Mouse (Mus musculus) kidney, adult 2 months (tissue): ENCODE measurements around the gene Slc1a4. TPM values are rescaled to one million over a fixed set of nuclear protein-coding genes. Genes with fewer than 3 reads are reported as not detected.

Experiments used
- DNase-seq: peaks from one replicate; pipeline ENCODE4 v3.0.0; 2021
- H3K27ac ChIP-seq: fragments of 200-500 bp; 2 replicates; pipeline ENCODE4 v1.5.1; 2012; ENCODE audit warnings: low read depth, low read length, control low read depth, inconsistent platforms; ENCODE audit not compliant: insufficient read depth
- H3K27me3 ChIP-seq: fragments of 200-500 bp; replicated peaks from 2 replicates; pipeline ENCODE4 v1.6.1; 2012; ENCODE audit warnings: mild to moderate bottlenecking, moderate library complexity, low read length, inconsistent platforms; ENCODE audit not compliant: control insufficient read depth, insufficient read depth
- H3K36me3 ChIP-seq: fragments of 200-500 bp; 2 replicates; pipeline ENCODE4 v1.6.1; 2012; ENCODE audit warnings: mild to moderate bottlenecking, moderate library complexity, low read length, inconsistent platforms; ENCODE audit not compliant: control insufficient read depth, insufficient read depth
- H3K4me1 ChIP-seq: fragments of 200-500 bp; 2 replicates; pipeline ENCODE4 v1.6.1; 2011; ENCODE audit warnings: low read length; ENCODE audit not compliant: control insufficient read depth, insufficient read depth
- H3K4me3 ChIP-seq: fragments of 200-500 bp; 2 replicates; pipeline ENCODE4 v1.5.1; 2011; ENCODE audit warnings: mild to moderate bottlenecking, low read depth, low read length, control low read depth; ENCODE audit not compliant: insufficient read depth
- CTCF ChIP-seq: fragments of 200-500 bp; conservative IDR thresholded peaks from 2 replicates; pipeline ENCODE4 v1.5.1; 2011; ENCODE audit warnings: low read depth, mild to moderate bottlenecking, control low read depth, low read length, moderate library complexity, mixed read lengths; ENCODE audit not compliant: insufficient read depth, insufficient read length
- POLR2A ChIP-seq: fragments of 200-500 bp; IDR thresholded peaks from one replicate; pipeline ENCODE4 v1.6.1; 2011; ENCODE audit warnings: low read depth, low read length, control low read depth
- WGBS: fragments of 180-500 bp; shearing (Covaris S2); methylation state at CpG from one replicate; pipeline ENCODE4 v1.1.7; 2018; 5-methylcytosine and 5-hydroxymethylcytosine counted together
- polyA plus RNA-seq: library from polyadenylated mRNA; depleted of rRNA; stranded (reverse); fragments of >200 nt; gene quantifications from 2 replicates; pipeline ENCODE4 v1.2.3, GENCODE M21; 2012

The Slc1a4 gene
- polyA plus RNA-seq, 1 experiment: 5.2 TPM

DNA sequence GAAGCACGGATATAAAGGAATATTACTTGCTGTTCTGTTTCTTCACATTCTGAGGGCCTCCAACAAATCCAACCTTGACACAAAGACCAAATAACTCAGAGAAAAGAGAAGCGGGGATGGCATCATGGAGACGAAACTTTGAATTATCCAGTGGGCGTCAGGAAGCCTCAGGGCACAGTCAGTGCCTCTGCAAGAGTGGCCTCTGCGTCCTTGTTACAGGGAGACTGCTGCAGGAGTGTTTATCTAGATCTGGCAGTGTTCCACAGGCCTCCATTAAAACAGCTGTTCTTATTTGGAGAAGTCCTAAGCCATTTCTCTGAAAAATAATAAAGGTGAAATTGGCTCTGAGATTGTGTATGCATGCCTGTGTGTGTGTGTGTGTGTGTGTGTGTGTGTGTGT, 51.5 kb downstream of the Slc1a4 start:
- no peaks in the 10 kb centered on the region for H3K4me1 ChIP-seq

DNA sequence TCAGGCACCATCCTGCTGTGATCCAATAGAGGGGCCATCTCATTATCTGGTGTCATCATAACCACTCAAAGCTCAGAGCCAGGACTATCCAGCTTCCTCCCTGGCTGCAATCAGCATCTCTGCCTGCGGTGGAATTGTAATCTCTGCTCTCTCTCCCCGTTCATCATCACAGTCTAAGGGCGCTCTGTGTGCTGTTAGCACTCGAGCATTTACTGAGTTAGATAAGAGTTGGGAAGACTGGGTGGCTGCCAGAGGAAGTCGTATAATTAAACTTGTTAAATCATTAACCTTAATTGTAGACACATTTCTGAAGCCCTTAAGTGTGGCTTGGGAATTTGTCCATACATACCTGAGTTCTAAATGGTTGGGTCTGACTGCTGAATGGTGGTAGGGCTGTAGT, 53.8 kb downstream of the Slc1a4 start:
- WGBS: 22% methylated on average over 5 of the region's 5 CpGs
- Histone ChIP-seq H3K4me1 (no peaks in the 10 kb centered on the region), H3K27ac (no peak overlapping the region), H3K27me3 (no peaks in the 10 kb centered on the region), H3K4me3 (no peak overlapping the region), H3K36me3 (no peaks in the 10 kb centered on the region)
- TF ChIP-seq POLR2A: no peak
- TF ChIP-seq CTCF: no peak
- DNase-seq: peak; percentile 39

More for the DNA sequence above, 51.5 kb downstream of the Slc1a4 start:
- peak; percentile 15 for DNase-seq
- Histone ChIP-seq H3K36me3 (no peaks in the 10 kb centered on the region), H3K27ac (no peak overlapping the region), H3K4me3 (no peak overlapping the region), H3K27me3 (no peaks in the 10 kb centered on the region)
- 68% methylated on average over 5 of the region's 5 CpGs for WGBS
- TF ChIP-seq CTCF (no peak), POLR2A (no peak)

DNA sequence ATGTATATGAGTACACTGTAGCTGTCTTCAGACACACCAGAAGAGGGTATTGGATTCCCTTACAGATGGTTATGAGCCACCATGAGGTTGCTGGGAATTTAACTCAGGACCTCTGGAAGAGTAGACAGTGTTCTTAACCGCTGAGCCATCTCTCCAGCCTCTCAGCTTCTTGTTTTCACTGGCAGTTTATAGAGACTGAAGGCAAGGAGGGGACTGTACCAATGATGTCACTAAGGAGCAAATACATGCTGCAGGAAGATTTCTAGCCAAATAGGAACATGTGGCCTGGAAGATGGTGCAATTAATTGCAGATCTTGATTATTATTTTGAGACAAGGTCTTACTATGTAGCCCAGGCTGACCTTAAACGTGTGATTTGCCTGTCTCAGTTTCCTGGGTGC, 55.4 kb downstream of the Slc1a4 start:
- no peak for DNase-seq
- Histone ChIP-seq H3K27ac (no peak overlapping the region), H3K27me3 (no peaks in the 10 kb centered on the region), H3K4me3 (no peak overlapping the region), H3K4me1 (no peaks in the 10 kb centered on the region), H3K36me3 (no peaks in the 10 kb centered on the region)
- WGBS: 91% methylated on average over 2 of the region's 2 CpGs
- TF ChIP-seq POLR2A (no peak), CTCF (no peak)

DNA sequence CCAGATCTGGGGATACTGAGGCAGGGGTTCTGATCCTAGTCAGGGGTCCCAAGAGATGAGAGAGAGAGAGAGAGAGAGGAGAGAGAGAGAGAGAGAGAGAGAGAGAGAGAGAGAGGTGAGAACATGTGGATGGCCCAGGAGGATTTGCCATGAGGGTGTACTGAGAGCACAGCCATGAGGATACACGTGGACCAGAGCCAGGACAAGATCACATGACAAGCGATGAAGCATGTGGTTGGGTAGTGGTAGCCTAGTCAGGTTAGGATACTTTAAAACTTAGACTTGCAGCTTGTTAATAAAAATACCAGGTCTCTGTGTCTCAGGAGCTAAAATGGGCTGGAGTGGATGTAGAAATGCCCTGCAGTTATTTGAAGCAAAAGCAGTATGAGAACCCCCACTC, 56.5 kb downstream of the Slc1a4 start:
- Histone ChIP-seq H3K36me3 (no peaks in the 10 kb centered on the region), H3K4me1 (no peaks in the 10 kb centered on the region), H3K27ac (no peak overlapping the region), H3K27me3 (no peaks in the 10 kb centered on the region), H3K4me3 (no peak overlapping the region)
- 58% methylated on average over 2 of the region's 2 CpGs for WGBS
- no peak for TF ChIP-seq CTCF
- no peak for TF ChIP-seq POLR2A
- DNase-seq: no peak

GRCm38 (mm10) chr11:20269885-20270284, 62.6 kb downstream of the Slc1a4 start:
- TF ChIP-seq CTCF (no peak), POLR2A (no peak)
- DNase-seq: no peak
- Histone ChIP-seq H3K4me1 (no peaks in the 10 kb centered on the region), H3K4me3 (no peak overlapping the region), H3K36me3 (no peaks in the 10 kb centered on the region), H3K27ac (no peak overlapping the region), H3K27me3 (no peaks in the 10 kb centered on the region)
- 90% methylated on average over 6 of the region's 6 CpGs for WGBS

- Histone ChIP-seq H3K4me3 (no peak overlapping the region), H3K36me3 (no peaks in the 10 kb centered on the region), H3K27me3 (no peaks in the 10 kb centered on the region), H3K27ac (no peak overlapping the region), H3K4me1 (no peaks in the 10 kb centered on the region)
- 56% methylated on average over 8 of the region's 8 CpGs for WGBS
- DNase-seq: peak; percentile 45
- no peak for TF ChIP-seq POLR2A
- no peak for TF ChIP-seq CTCF
Measured at GRCm38 (mm10) chr11:20262628-20263380, 69.7 kb downstream of the Slc1a4 start.

DNA sequence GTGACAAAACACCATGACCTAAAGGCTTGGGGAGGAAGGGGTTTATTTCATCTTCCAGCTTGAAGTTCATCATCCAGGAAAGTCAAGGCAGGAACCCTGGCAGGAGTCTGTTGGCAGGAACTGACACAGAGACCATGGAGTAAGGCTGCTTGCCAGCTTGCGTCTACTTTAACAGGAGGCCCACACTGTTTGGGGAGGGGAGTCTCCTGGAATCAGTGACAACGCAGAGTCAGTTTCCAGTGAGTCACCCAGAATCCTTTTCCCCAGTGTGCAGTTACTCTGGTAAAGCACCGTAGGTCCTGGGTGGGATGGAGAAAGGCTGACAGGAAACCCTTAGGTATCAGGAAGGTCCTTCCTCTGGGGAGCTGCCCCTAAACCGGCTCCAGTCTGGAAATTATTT, 77.7 kb downstream of the Slc1a4 start:
- 73% methylated on average over 4 of the region's 4 CpGs for WGBS
- no peaks in the 10 kb centered on the region for H3K27me3 ChIP-seq
- no peak overlapping the region for H3K4me3 ChIP-seq
- H3K27ac ChIP-seq: no peak overlapping the region
- H3K4me1 ChIP-seq: no peaks in the 10 kb centered on the region
- no peak for DNase-seq
- TF ChIP-seq POLR2A (no peak), CTCF (no peak)
- H3K36me3 ChIP-seq: no peaks in the 10 kb centered on the region
